Mouse (Mus musculus) hindbrain, embryonic 16.5 days (tissue): ENCODE data around the gene Sept5. TPM values are rescaled to one million over a fixed set of nuclear protein-coding genes. Genes with fewer than 3 reads are reported as not detected.

ENCODE experiments used
- ATAC-seq: fragments of 200-750 bp; cut with Nextera tagmentation; 2 replicates; pipeline ENCODE4 v1.8.0; 2017; ENCODE audit warnings: moderate TSS enrichment, moderate library complexity
- H3K27ac ChIP-seq: fragments of 300-500 bp; sonication (generic); 2 replicates; pipeline ENCODE4 v1.5.1; 2014; ENCODE audit warnings: low read depth, mild to moderate bottlenecking, control low read depth, low read length, moderate library complexity
- H3K27me3 ChIP-seq: fragments of 300-500 bp; sonication (generic); replicated peaks from 2 replicates; pipeline ENCODE4 v1.6.1; 2014; ENCODE audit warnings: low read length; ENCODE audit not compliant: control insufficient read depth, insufficient read depth
- H3K36me3 ChIP-seq: fragments of 300-500 bp; sonication (generic); 2 replicates; pipeline ENCODE4 v1.6.1; 2014; ENCODE audit warnings: mild to moderate bottlenecking, low read length, moderate library complexity, mixed read lengths; ENCODE audit not compliant: control insufficient read depth, insufficient read depth
- H3K4me1 ChIP-seq: fragments of 300-500 bp; sonication (generic); 2 replicates; pipeline ENCODE4 v1.6.1; 2014; ENCODE audit warnings: low read depth, low read length; ENCODE audit not compliant: control insufficient read depth, insufficient read depth
- H3K4me2 ChIP-seq: fragments of 300-500 bp; sonication (generic); 2 replicates; pipeline ENCODE4 v1.6.1; 2014; ENCODE audit warnings: mild to moderate bottlenecking, low read length, control low read depth, moderate library complexity
- H3K4me3 ChIP-seq: fragments of 300-500 bp; sonication (generic); 2 replicates; pipeline ENCODE4 v1.5.1; 2014; ENCODE audit warnings: mild to moderate bottlenecking, low read length, control low read depth, moderate library complexity
- H3K9ac ChIP-seq: fragments of 300-500 bp; sonication (generic); 2 replicates; pipeline ENCODE4 v1.6.1; 2014; ENCODE audit warnings: low read depth, mild to moderate bottlenecking, control low read depth, low read length, moderate library complexity
- H3K9me3 ChIP-seq: fragments of 300-500 bp; sonication (generic); 2 replicates; pipeline ENCODE4 v1.6.1; 2014; ENCODE audit warnings: mild to moderate bottlenecking, low read length, moderate library complexity; ENCODE audit not compliant: control insufficient read depth
- WGBS: fragments of 180-500 bp; shearing (Covaris S2); extraction: QIAGEN DNeasy Blood & Tissue Kit; methylation state at CpG from one replicate; pipeline ENCODE4 v1.1.7; 2014; 5-methylcytosine and 5-hydroxymethylcytosine counted together
- polyA plus RNA-seq: library from polyadenylated mRNA; unstranded; fragments of >200 nt; fragmentation: Nextera tagmentation; extraction: Ambion mirVana; gene quantifications from 2 replicates; pipeline ENCODE4 v1.2.1, GENCODE M21; 2015

Sept5 gene
- polyA plus RNA-seq = 230 and 249 TPM in 2 replicates

- H3K4me1 ChIP-seq = peaks cover 31% of the 10 kb centered on the region
- peak; percentile 67 for ATAC-seq
- peak within 1 kb of the TSS; percentile 88 for H3K4me2 ChIP-seq
- H3K9ac ChIP-seq = peak within 1 kb of the TSS; percentile 96
- peaks cover 2% of the 10 kb centered on the region; the same call in 1 of the 2 replicates for H3K9me3 ChIP-seq
- 0% methylated on average over 66 of the region's 93 CpGs for WGBS
- peak within 1 kb of the TSS; percentile 85 for H3K27ac ChIP-seq
- H3K4me3 ChIP-seq = peak within 1 kb of the TSS; percentile 83
- H3K27me3 ChIP-seq = peaks cover 10% of the 10 kb centered on the region
- H3K36me3 ChIP-seq = peaks cover 7% of the 10 kb centered on the region
Observed at GRCm38 (mm10) chr16:18629390-18630231, at the start of gene Sept5. TSS of gene Sept5 (minus strand) at chr16:18629954.

- no peak overlapping the region for H3K4me2 ChIP-seq
- H3K4me3 ChIP-seq = no peak overlapping the region
- ATAC-seq = no peak
- no peaks in the 10 kb centered on the region for H3K4me1 ChIP-seq
- no peaks in the 10 kb centered on the region for H3K27me3 ChIP-seq
- H3K9ac ChIP-seq = no peak overlapping the region
- H3K36me3 ChIP-seq = no peaks in the 10 kb centered on the region
- no peak overlapping the region for H3K27ac ChIP-seq
- WGBS = 55% methylated on average over 5 of the region's 5 CpGs
- H3K9me3 ChIP-seq = no peaks in the 10 kb centered on the region
Observed at GRCm38 (mm10) chr16:18679112-18679511, 49.4 kb upstream of the Sept5 start.

GRCm38 (mm10) chr16:18677746-18678679 is 48.3 kb upstream of the Sept5 start:
- H3K36me3 ChIP-seq = no peaks in the 10 kb centered on the region
- H3K4me2 ChIP-seq = no peak overlapping the region
- no peak overlapping the region for H3K4me3 ChIP-seq
- no peaks in the 10 kb centered on the region for H3K4me1 ChIP-seq
- no peaks in the 10 kb centered on the region; the same call in 1 of the 2 replicates for H3K27me3 ChIP-seq
- no peak overlapping the region for H3K27ac ChIP-seq
- no peaks in the 10 kb centered on the region for H3K9me3 ChIP-seq
- no peak for ATAC-seq
- WGBS = 35% methylated on average over 17 of the region's 17 CpGs
- no peak overlapping the region for H3K9ac ChIP-seq

- Histone ChIP-seq H3K9me3 (no peaks in the 10 kb centered on the region), H3K36me3 (no peaks in the 10 kb centered on the region), H3K27ac (no peak overlapping the region), H3K9ac (no peak overlapping the region), H3K4me2 (no peak overlapping the region), H3K27me3 (no peaks in the 10 kb centered on the region; the same call in 1 of the 2 replicates), H3K4me3 (no peak overlapping the region), H3K4me1 (no peaks in the 10 kb centered on the region)
- WGBS = 88% methylated on average over 3 of the region's 3 CpGs
- no peak for ATAC-seq
Observed at GRCm38 (mm10) chr16:18673005-18673404, 43.3 kb upstream of the Sept5 start.

GRCm38 (mm10) chr16:18672027-18672426 is 42.3 kb upstream of the Sept5 start:
- ATAC-seq = no peak
- H3K4me3 ChIP-seq = no peak overlapping the region

GRCm38 (mm10) chr16:18669914-18670313 is 40.2 kb upstream of the Sept5 start:
- Histone ChIP-seq H3K4me1 (no peaks in the 10 kb centered on the region), H3K27me3 (no peaks in the 10 kb centered on the region; the same call in 1 of the 2 replicates), H3K4me2 (no peak overlapping the region), H3K27ac (no peak overlapping the region), H3K36me3 (no peaks in the 10 kb centered on the region), H3K9ac (no peak overlapping the region), H3K4me3 (no peak overlapping the region), H3K9me3 (no peaks in the 10 kb centered on the region)
- 75% methylated on average over 6 of the region's 6 CpGs for WGBS
- no peak for ATAC-seq

More at GRCm38 (mm10) chr16:18672027-18672426, 42.3 kb upstream of the Sept5 start:
- H3K4me2 ChIP-seq = no peak overlapping the region
- no peaks in the 10 kb centered on the region for H3K36me3 ChIP-seq
- H3K4me1 ChIP-seq = no peaks in the 10 kb centered on the region
- H3K9ac ChIP-seq = no peak overlapping the region
- no peaks in the 10 kb centered on the region; the same call in 1 of the 2 replicates for H3K27me3 ChIP-seq
- H3K27ac ChIP-seq = no peak overlapping the region
- 74% methylated on average over 5 of the region's 5 CpGs for WGBS
- H3K9me3 ChIP-seq = no peaks in the 10 kb centered on the region

- Histone ChIP-seq H3K4me3 (no peak overlapping the region), H3K4me1 (no peaks in the 10 kb centered on the region), H3K4me2 (no peak overlapping the region), H3K27me3 (no peaks in the 10 kb centered on the region), H3K27ac (no peak overlapping the region), H3K9me3 (no peaks in the 10 kb centered on the region), H3K9ac (no peak overlapping the region), H3K36me3 (no peaks in the 10 kb centered on the region)
- WGBS = 82% methylated on average over 4 of the region's 4 CpGs
- ATAC-seq = no peak
Observed at GRCm38 (mm10) chr16:18658597-18658996, 28.8 kb upstream of the Sept5 start.

GRCm38 (mm10) chr16:18655372-18656098 is 25.8 kb upstream of the Sept5 start:
- Histone ChIP-seq H3K36me3 (no peaks in the 10 kb centered on the region), H3K4me1 (no peaks in the 10 kb centered on the region), H3K9ac (no peak overlapping the region), H3K4me3 (no peak overlapping the region), H3K27me3 (no peaks in the 10 kb centered on the region), H3K9me3 (no peaks in the 10 kb centered on the region), H3K27ac (no peak overlapping the region), H3K4me2 (no peak overlapping the region)
- WGBS = 65% methylated on average over 5 of the region's 5 CpGs
- no peak for ATAC-seq
